Mouse (Mus musculus): ENCODE measurements at regions not wholly inside any gene's neighbourhood (a gene's known extent, or its start where the extent isn't known, plus 50 kb on each side); places are given as distances from the start of the nearest gene placed in this dataset.
A peak's percentile ranks its signal among the peaks of the same experiment; 100 is the strongest.

GRCm38 (mm10) chr2:123385622-123386418 is 620.8 kb downstream of the Sqor start:
- Histone ChIP-seq H3K4me2 (replicated peaks) (no peak overlapping the region), H3K4me3 (replicated peaks) (no peak overlapping the region), H3K9me3 (no peaks in the 10 kb centered on the region), H3K36me3 (no peaks in the 10 kb centered on the region), H3K9ac (replicated peaks) (no peak overlapping the region), H3K27me3 (no peaks in the 10 kb centered on the region), H3K27ac (no peak overlapping the region), H3K4me1 (replicated peaks) (0 out of 2 replicates have a peak, but pooled peaks cover 2% of the 10 kb centered on the region)
- 51% methylated on average over 6 of the region's 6 CpGs for WGBS
- no peak for ATAC-seq

- Histone ChIP-seq H3K9me3 (no peaks in the 10 kb centered on the region), H3K27ac (no peak overlapping the region), H3K4me1 (replicated peaks) (0 out of 2 replicates have a peak, but pooled peaks cover 2% of the 10 kb centered on the region), H3K9ac (replicated peaks) (no peak overlapping the region), H3K4me3 (replicated peaks) (no peak overlapping the region), H3K4me2 (replicated peaks) (no peak overlapping the region), H3K27me3 (no peaks in the 10 kb centered on the region), H3K36me3 (no peaks in the 10 kb centered on the region)
- 65% methylated on average over 7 of the region's 7 CpGs for WGBS
- ATAC-seq: peak; percentile 66; the same call in 1 of the 2 replicates
Observed at GRCm38 (mm10) chr2:123386773-123387604, 622.0 kb downstream of the Sqor start.

GRCm38 (mm10) chr2:123390981-123391380 is 625.9 kb downstream of the Sqor start:
- no peaks in the 10 kb centered on the region for H3K27me3 ChIP-seq

DNA sequence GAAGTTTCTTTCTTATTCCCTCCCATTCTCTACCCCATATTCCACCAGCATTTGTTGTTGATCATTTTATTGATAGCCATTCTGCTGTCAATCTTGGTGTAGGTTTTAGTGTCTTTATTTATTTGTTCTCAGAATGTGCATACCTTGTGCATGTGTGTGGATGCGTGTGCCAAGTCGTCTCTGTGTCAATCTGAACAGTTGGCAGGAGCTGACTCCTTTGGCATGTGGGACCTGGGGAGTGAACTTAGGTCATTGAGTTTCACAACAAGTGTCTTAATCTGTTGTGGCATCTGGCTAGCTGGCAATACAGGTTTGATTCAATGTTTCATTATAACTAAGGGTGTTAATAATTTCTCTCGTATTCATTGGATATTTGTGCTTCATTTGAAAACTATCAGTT is 629.3 kb downstream of the Sqor start:
- no peaks in the 10 kb centered on the region for H3K36me3 ChIP-seq
- H3K9ac ChIP-seq (replicated peaks): no peak overlapping the region
- H3K27ac ChIP-seq: no peak overlapping the region
- 91% methylated on average over 3 of the region's 3 CpGs for WGBS
- H3K4me1 ChIP-seq (replicated peaks): no peaks in the 10 kb centered on the region
- ATAC-seq: no peak
- H3K27me3 ChIP-seq: no peaks in the 10 kb centered on the region
- H3K4me3 ChIP-seq (replicated peaks): no peak overlapping the region
- no peaks in the 10 kb centered on the region for H3K9me3 ChIP-seq
- no peak overlapping the region for H3K4me2 ChIP-seq (replicated peaks)

More at GRCm38 (mm10) chr2:123390981-123391380, 625.9 kb downstream of the Sqor start:
- Histone ChIP-seq H3K4me1 (replicated peaks) (no peaks in the 10 kb centered on the region), H3K27ac (no peak overlapping the region), H3K4me3 (replicated peaks) (no peak overlapping the region), H3K9me3 (no peaks in the 10 kb centered on the region), H3K36me3 (no peaks in the 10 kb centered on the region), H3K4me2 (replicated peaks) (no peak overlapping the region), H3K9ac (replicated peaks) (no peak overlapping the region)
- WGBS: 98% methylated on average over 1 of the region's 1 CpGs
- no peak for ATAC-seq

DNA sequence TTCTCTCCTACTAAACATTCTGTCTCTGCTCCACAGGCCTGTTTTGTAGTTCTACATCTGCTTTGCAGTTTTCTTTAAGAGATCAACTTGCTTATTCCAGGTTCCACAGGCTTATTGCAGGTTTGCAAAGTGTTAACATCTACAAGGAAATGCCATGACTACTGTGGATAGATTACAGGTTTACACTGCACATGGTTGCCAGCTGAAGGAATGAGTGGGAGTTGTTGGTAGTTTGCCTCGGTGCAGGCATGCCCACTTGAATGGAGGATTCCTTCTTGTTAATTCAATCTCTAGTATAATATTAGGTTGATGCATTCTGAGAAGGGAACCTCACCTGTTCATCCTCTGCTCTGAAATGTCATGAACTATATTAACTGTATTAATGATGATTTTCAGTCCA is 632.5 kb downstream of the Sqor start:
- no peak for ATAC-seq
- H3K27ac ChIP-seq: no peak overlapping the region

GRCm38 (mm10) chr2:123401064-123401463 is 636.0 kb downstream of the Sqor start:
- peak; percentile 34; the same call in 1 of the 2 replicates for ATAC-seq
- Histone ChIP-seq H3K4me3 (replicated peaks) (no peak overlapping the region), H3K4me1 (replicated peaks) (no peaks in the 10 kb centered on the region), H3K9ac (replicated peaks) (no peak overlapping the region), H3K9me3 (no peaks in the 10 kb centered on the region), H3K27ac (no peak overlapping the region), H3K36me3 (no peaks in the 10 kb centered on the region), H3K4me2 (replicated peaks) (no peak overlapping the region), H3K27me3 (no peaks in the 10 kb centered on the region)

More for the DNA sequence above, 632.5 kb downstream of the Sqor start:
- Histone ChIP-seq H3K4me3 (replicated peaks) (no peak overlapping the region), H3K4me2 (replicated peaks) (no peak overlapping the region), H3K27me3 (no peaks in the 10 kb centered on the region), H3K9me3 (no peaks in the 10 kb centered on the region), H3K36me3 (no peaks in the 10 kb centered on the region), H3K4me1 (replicated peaks) (no peaks in the 10 kb centered on the region), H3K9ac (replicated peaks) (no peak overlapping the region)
- 83% methylated on average over 1 of the region's 1 CpGs for WGBS

DNA sequence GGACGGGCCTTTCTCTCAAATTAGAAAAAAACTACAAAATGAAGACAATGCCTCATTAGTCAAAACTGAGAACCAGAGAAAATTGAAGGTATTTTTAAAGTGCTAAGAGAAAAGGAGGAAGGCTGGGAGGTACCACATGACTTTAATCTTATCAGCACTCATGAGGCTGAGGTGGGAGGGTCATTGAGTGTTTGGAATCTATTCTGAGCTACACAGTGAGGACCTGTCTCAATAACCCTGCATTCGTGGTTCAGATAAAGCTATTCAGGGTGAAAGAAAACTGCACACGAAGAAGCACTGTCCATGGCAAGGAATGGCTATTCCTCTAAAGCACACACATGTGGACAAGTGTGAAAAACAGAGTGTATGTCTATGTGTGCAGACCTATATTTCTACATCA is 644.0 kb downstream of the Sqor start:
- Histone ChIP-seq H3K36me3 (no peaks in the 10 kb centered on the region), H3K27me3 (no peaks in the 10 kb centered on the region), H3K4me3 (replicated peaks) (no peak overlapping the region), H3K27ac (no peak overlapping the region), H3K4me2 (replicated peaks) (no peak overlapping the region), H3K9ac (replicated peaks) (no peak overlapping the region), H3K9me3 (no peaks in the 10 kb centered on the region), H3K4me1 (replicated peaks) (no peaks in the 10 kb centered on the region)
- no peak for ATAC-seq
- WGBS: 69% methylated on average over 3 of the region's 3 CpGs

DNA sequence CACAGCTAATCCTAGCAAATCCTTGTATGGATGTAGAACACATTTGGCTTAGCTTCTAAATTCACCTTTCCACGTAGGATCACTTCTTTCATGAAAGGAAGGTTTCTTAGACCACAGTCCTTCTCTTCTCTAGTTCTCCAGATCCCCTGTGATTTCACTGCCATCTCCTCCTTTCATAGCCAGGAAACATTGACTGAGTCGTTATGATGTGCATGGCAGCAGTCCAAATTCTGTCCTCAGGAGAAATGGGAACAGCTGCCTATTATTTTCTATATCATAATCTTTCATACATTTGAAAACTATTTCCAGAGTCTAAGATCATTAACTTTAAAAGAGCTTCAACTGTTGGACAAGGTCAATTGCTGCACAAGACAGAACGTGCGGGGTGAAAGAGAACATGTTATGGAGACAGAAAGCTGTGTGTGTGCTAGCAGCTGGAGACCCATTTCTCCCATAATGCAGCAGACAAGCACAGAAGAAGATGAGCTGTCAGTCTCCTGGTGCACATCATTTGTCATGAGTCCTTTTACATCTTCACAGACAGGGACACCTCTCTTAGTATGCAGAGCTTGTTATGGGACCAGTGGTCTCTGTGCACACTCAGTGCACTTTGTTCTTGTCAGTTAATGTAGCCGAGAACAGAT is 631.6 kb upstream of the Sema6d start:
- 56% methylated on average over 5 of the region's 5 CpGs for WGBS
- Histone ChIP-seq H3K4me1 (replicated peaks) (0 out of 2 replicates have a peak, but pooled peaks cover 3% of the 10 kb centered on the region), H3K4me2 (replicated peaks) (no peak overlapping the region), H3K27ac (peak overlapping the region; percentile 30; the same call in 1 of the 2 replicates), H3K4me3 (replicated peaks) (no peak overlapping the region), H3K36me3 (no peaks in the 10 kb centered on the region), H3K27me3 (no peaks in the 10 kb centered on the region), H3K9ac (replicated peaks) (no peak overlapping the region), H3K9me3 (no peaks in the 10 kb centered on the region)
- 0 out of 2 replicates have a peak, but pooled peaks have one; percentile 30 for ATAC-seq

GRCm38 (mm10) chr2:123473840-123474239 is 615.9 kb upstream of the Sema6d start:
- Histone ChIP-seq H3K27me3 (no peaks in the 10 kb centered on the region), H3K27ac (no peak overlapping the region), H3K4me3 (replicated peaks) (no peak overlapping the region), H3K9ac (replicated peaks) (no peak overlapping the region), H3K4me2 (replicated peaks) (no peak overlapping the region), H3K36me3 (no peaks in the 10 kb centered on the region), H3K9me3 (no peaks in the 10 kb centered on the region), H3K4me1 (replicated peaks) (no peaks in the 10 kb centered on the region)
- no peak for ATAC-seq
- WGBS: 61% methylated on average over 2 of the region's 2 CpGs

GRCm38 (mm10) chr2:123486681-123487080 is 603.1 kb upstream of the Sema6d start:
- no peaks in the 10 kb centered on the region for H3K36me3 ChIP-seq
- no peak for ATAC-seq
- H3K9me3 ChIP-seq: no peaks in the 10 kb centered on the region
- no peaks in the 10 kb centered on the region for H3K27me3 ChIP-seq
- no peaks in the 10 kb centered on the region for H3K4me1 ChIP-seq (replicated peaks)
- H3K4me3 ChIP-seq (replicated peaks): no peak overlapping the region
- H3K27ac ChIP-seq: no peak overlapping the region
- 52% methylated on average over 1 of the region's 1 CpGs for WGBS
- H3K4me2 ChIP-seq (replicated peaks): no peak overlapping the region
- no peak overlapping the region for H3K9ac ChIP-seq (replicated peaks)

DNA sequence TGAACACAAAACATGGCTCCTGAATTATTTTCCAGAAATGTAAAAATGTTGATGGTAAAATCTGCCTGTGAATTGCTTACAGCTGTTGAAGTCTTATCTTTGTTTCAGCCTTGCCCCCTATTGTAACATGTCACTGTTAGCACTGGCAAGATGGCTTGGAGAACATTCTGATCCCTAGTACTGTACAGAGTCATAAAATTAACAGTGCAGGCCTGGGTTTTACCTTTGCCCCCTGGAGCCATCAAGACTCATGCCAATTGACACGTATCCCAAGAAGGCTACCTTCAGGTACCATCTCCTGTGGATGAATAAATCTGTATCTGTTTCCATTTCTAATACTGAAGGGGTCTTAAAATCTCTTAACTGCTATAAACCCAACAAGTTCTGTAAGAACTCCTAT is 583.6 kb upstream of the Sema6d start:
- Histone ChIP-seq H3K4me2 (replicated peaks) (no peak overlapping the region), H3K4me3 (replicated peaks) (no peak overlapping the region), H3K36me3 (no peaks in the 10 kb centered on the region), H3K27ac (no peak overlapping the region), H3K9ac (replicated peaks) (no peak overlapping the region), H3K4me1 (replicated peaks) (no peaks in the 10 kb centered on the region), H3K27me3 (no peaks in the 10 kb centered on the region), H3K9me3 (no peaks in the 10 kb centered on the region)
- no peak for ATAC-seq
- WGBS: 84% methylated on average over 1 of the region's 1 CpGs

- H3K9ac ChIP-seq (replicated peaks): no peak overlapping the region
- no peaks in the 10 kb centered on the region for H3K36me3 ChIP-seq
- ATAC-seq: no peak
Observed at GRCm38 (mm10) chr2:123507095-123507494, 582.7 kb upstream of the Sema6d start.

More at GRCm38 (mm10) chr2:123507095-123507494, 582.7 kb upstream of the Sema6d start:
- Histone ChIP-seq H3K27ac (no peak overlapping the region), H3K9me3 (no peaks in the 10 kb centered on the region), H3K27me3 (no peaks in the 10 kb centered on the region), H3K4me3 (replicated peaks) (no peak overlapping the region), H3K4me1 (replicated peaks) (no peaks in the 10 kb centered on the region), H3K4me2 (replicated peaks) (no peak overlapping the region)

Measured in midbrain, embryonic 13.5 days (tissue).